Mouse (Mus musculus) spleen, adult 2 months (tissue): ENCODE results near the gene Usp8.

ENCODE experiments used
- CTCF ChIP-seq: fragments of 200-500 bp; IDR thresholded peaks from 2 replicates; pipeline ENCODE4 v1.5.1; 2011; ENCODE audit warnings: mild to moderate bottlenecking, inconsistent platforms; ENCODE audit not compliant: insufficient read depth, insufficient read length, insufficient replicate concordance; ENCODE audit errors: extremely low read depth
- POLR2A ChIP-seq: fragments of 200-500 bp; IDR thresholded peaks from 2 replicates; pipeline ENCODE4 v1.6.1; 2011; ENCODE audit warnings: low read depth, low read length, inconsistent platforms

GRCm38 (mm10) chr2:126665984-126666383, 41.1 kb upstream of the Usp8 start:
- no peak for TF ChIP-seq CTCF
- TF ChIP-seq POLR2A, result no peak
